Mouse (Mus musculus) heart, embryonic 13.5 days (tissue): ENCODE data around the gene Il27. TPM values are rescaled to one million over a fixed set of nuclear protein-coding genes. Genes with fewer than 3 reads are reported as not detected.
A peak's percentile ranks its signal among the peaks of the same experiment; 100 is the strongest.

Experiments used
- ATAC-seq: fragments of 200-750 bp; cut with Nextera tagmentation; 2 replicates; pipeline ENCODE4 v1.8.0; 2017; ENCODE audit warnings: moderate TSS enrichment; ENCODE audit not compliant: insufficient number of reproducible peaks, low FRiP score, low TSS enrichment; ENCODE audit errors: extremely low read depth
- H3K27ac ChIP-seq: fragments of 300-500 bp; sonication (generic); replicated peaks from 2 replicates; pipeline ENCODE4 v1.5.1; 2015; ENCODE audit warnings: moderate library complexity, mild to moderate bottlenecking, inconsistent platforms
- H3K27me3 ChIP-seq: fragments of 300-500 bp; sonication (generic); replicated peaks from 2 replicates; pipeline ENCODE4 v1.6.1; 2015; ENCODE audit warnings: mild to moderate bottlenecking, inconsistent platforms
- H3K36me3 ChIP-seq: fragments of 300-500 bp; sonication (generic); 2 replicates; pipeline ENCODE4 v1.6.1; 2015; ENCODE audit warnings: mild to moderate bottlenecking, inconsistent platforms
- H3K4me1 ChIP-seq: fragments of 300-500 bp; sonication (generic); 2 replicates; pipeline ENCODE4 v1.6.1; 2015; ENCODE audit warnings: inconsistent platforms
- H3K4me2 ChIP-seq: fragments of 300-500 bp; sonication (generic); 2 replicates; pipeline ENCODE4 v1.6.1; 2015; ENCODE audit warnings: inconsistent platforms, mild to moderate bottlenecking, moderate library complexity
- H3K4me3 ChIP-seq: fragments of 300-500 bp; sonication (generic); 2 replicates; pipeline ENCODE4 v1.5.1; 2015; ENCODE audit warnings: moderate library complexity, mild to moderate bottlenecking, inconsistent platforms
- H3K9ac ChIP-seq: fragments of 300-500 bp; sonication (generic); 2 replicates; pipeline ENCODE4 v1.6.1; 2015; ENCODE audit warnings: inconsistent platforms, mild to moderate bottlenecking, moderate library complexity
- H3K9me3 ChIP-seq: fragments of 300-500 bp; sonication (generic); 2 replicates; pipeline ENCODE4 v1.6.1; 2016; ENCODE audit warnings: inconsistent platforms
- WGBS: fragments of 180-500 bp; shearing (Covaris S2); methylation state at CpG from one replicate; pipeline ENCODE4 v1.1.7; 2015; ENCODE audit warnings: mixed read lengths; 5-methylcytosine and 5-hydroxymethylcytosine counted together
- polyA plus RNA-seq: library from polyadenylated mRNA; unstranded; fragments of >200 nt; fragmentation: Nextera tagmentation; extraction: Ambion mirVana; gene quantifications from 2 replicates; pipeline ENCODE4 v1.2.1, GENCODE M21; 2015

The Il27 gene
- polyA plus RNA-seq, 1 experiment from 2014 or later: not detected

GRCm38 (mm10) chr7:126625807-126626600, 31.3 kb upstream of the Il27 start:
- Histone ChIP-seq H3K9ac (no peak overlapping the region), H3K36me3 (no peaks in the 10 kb centered on the region), H3K4me1 (peaks cover 32% of the 10 kb centered on the region), H3K4me3 (no peak overlapping the region), H3K27ac (0 out of 2 replicates have a peak overlapping the region, but pooled peaks have one; percentile 25), H3K4me2 (peak overlapping the region; percentile 12; the same call in 1 of the 2 replicates), H3K9me3 (no peaks in the 10 kb centered on the region), H3K27me3 (0 out of 2 replicates have a peak, but pooled peaks cover 3% of the 10 kb centered on the region)
- no peak for ATAC-seq
- WGBS: 77% methylated on average over 3 of the region's 3 CpGs

- no peaks in the 10 kb centered on the region for H3K9me3 ChIP-seq
- H3K36me3 ChIP-seq: no peaks in the 10 kb centered on the region
- peak overlapping the region; percentile 12 for H3K4me2 ChIP-seq
- no peak for ATAC-seq
- H3K4me1 ChIP-seq: peaks cover 32% of the 10 kb centered on the region
- 0 out of 2 replicates have a peak, but pooled peaks cover 3% of the 10 kb centered on the region for H3K27me3 ChIP-seq
- WGBS: 40% methylated on average over 6 of the region's 6 CpGs
- H3K27ac ChIP-seq: 0 out of 2 replicates have a peak overlapping the region, but pooled peaks have one; percentile 25
- H3K9ac ChIP-seq: no peak overlapping the region
- H3K4me3 ChIP-seq: 0 out of 2 replicates have a peak overlapping the region, but pooled peaks have one; percentile 1
Observed at GRCm38 (mm10) chr7:126625369-126625768, 30.6 kb upstream of the Il27 start.

- peak overlapping the region; percentile 12 for H3K4me2 ChIP-seq
- no peaks in the 10 kb centered on the region for H3K36me3 ChIP-seq
- H3K9ac ChIP-seq: peak overlapping the region; percentile 19; the same call in 1 of the 2 replicates
- 47% methylated on average over 16 of the region's 16 CpGs for WGBS
- ATAC-seq: no peak
- 0 out of 2 replicates have a peak, but pooled peaks cover 3% of the 10 kb centered on the region for H3K27me3 ChIP-seq
- no peaks in the 10 kb centered on the region for H3K9me3 ChIP-seq
- peaks cover 32% of the 10 kb centered on the region for H3K4me1 ChIP-seq
- H3K27ac ChIP-seq: no peak overlapping the region
- peak overlapping the region; percentile 13; the same call in 1 of the 2 replicates for H3K4me3 ChIP-seq
Observed at GRCm38 (mm10) chr7:126624774-126625173, 30.0 kb upstream of the Il27 start.

GRCm38 (mm10) chr7:126623381-126623780, 28.6 kb upstream of the Il27 start:
- Histone ChIP-seq H3K4me3 (no peak overlapping the region), H3K9me3 (no peaks in the 10 kb centered on the region), H3K27me3 (0 out of 2 replicates have a peak, but pooled peaks cover 3% of the 10 kb centered on the region), H3K4me1 (peaks cover 32% of the 10 kb centered on the region), H3K4me2 (no peak overlapping the region), H3K9ac (no peak overlapping the region), H3K36me3 (no peaks in the 10 kb centered on the region), H3K27ac (no peak overlapping the region)
- no peak for ATAC-seq
- 61% methylated on average over 1 of the region's 1 CpGs for WGBS

GRCm38 (mm10) chr7:126621452-126622359, 27.0 kb upstream of the Il27 start:
- Histone ChIP-seq H3K27ac (peak overlapping the region; percentile 41; the same call in 1 of the 2 replicates), H3K4me3 (no peak overlapping the region), H3K27me3 (0 out of 2 replicates have a peak, but pooled peaks cover 3% of the 10 kb centered on the region), H3K9ac (no peak overlapping the region), H3K36me3 (no peaks in the 10 kb centered on the region), H3K9me3 (no peaks in the 10 kb centered on the region), H3K4me2 (no peak overlapping the region), H3K4me1 (peaks cover 25% of the 10 kb centered on the region)
- 57% methylated on average over 9 of the region's 9 CpGs for WGBS
- ATAC-seq: no peak

- H3K9ac ChIP-seq: no peak overlapping the region
- H3K27me3 ChIP-seq: 0 out of 2 replicates have a peak, but pooled peaks cover 2% of the 10 kb centered on the region
- no peaks in the 10 kb centered on the region for H3K9me3 ChIP-seq
- H3K4me1 ChIP-seq: peaks cover 10% of the 10 kb centered on the region
- H3K27ac ChIP-seq: no peak overlapping the region
- no peak for ATAC-seq
- H3K36me3 ChIP-seq: no peaks in the 10 kb centered on the region
- H3K4me3 ChIP-seq: no peak overlapping the region
- H3K4me2 ChIP-seq: no peak overlapping the region
- WGBS: 70% methylated on average over 10 of the region's 10 CpGs
Observed at GRCm38 (mm10) chr7:126619559-126620275, 25.0 kb upstream of the Il27 start.

GRCm38 (mm10) chr7:126616707-126617106, 22.0 kb upstream of the Il27 start:
- H3K4me3 ChIP-seq: no peak overlapping the region
- no peak overlapping the region for H3K9ac ChIP-seq
- H3K9me3 ChIP-seq: peaks cover 5% of the 10 kb centered on the region; the same call in 1 of the 2 replicates
- WGBS: 60% methylated on average over 3 of the region's 3 CpGs
- H3K27ac ChIP-seq: no peak overlapping the region
- H3K36me3 ChIP-seq: no peaks in the 10 kb centered on the region
- no peak overlapping the region for H3K4me2 ChIP-seq
- peaks cover 2% of the 10 kb centered on the region for H3K4me1 ChIP-seq
- no peaks in the 10 kb centered on the region for H3K27me3 ChIP-seq
- no peak for ATAC-seq

- no peak overlapping the region for H3K9ac ChIP-seq
- H3K36me3 ChIP-seq: no peaks in the 10 kb centered on the region
- H3K27me3 ChIP-seq: no peaks in the 10 kb centered on the region
- H3K4me2 ChIP-seq: no peak overlapping the region
- H3K4me1 ChIP-seq: no peaks in the 10 kb centered on the region
- WGBS: 61% methylated on average over 3 of the region's 3 CpGs
- H3K27ac ChIP-seq: no peak overlapping the region
- no peak overlapping the region for H3K4me3 ChIP-seq
- H3K9me3 ChIP-seq: peaks cover 5% of the 10 kb centered on the region; the same call in 1 of the 2 replicates
- ATAC-seq: no peak
Observed at GRCm38 (mm10) chr7:126612736-126613135, 18.0 kb upstream of the Il27 start.

- Histone ChIP-seq H3K27ac (no peak overlapping the region), H3K9me3 (no peaks in the 10 kb centered on the region), H3K9ac (no peak overlapping the region), H3K27me3 (no peaks in the 10 kb centered on the region), H3K36me3 (no peaks in the 10 kb centered on the region), H3K4me3 (no peak overlapping the region), H3K4me2 (no peak overlapping the region), H3K4me1 (no peaks in the 10 kb centered on the region)
- 75% methylated on average over 5 of the region's 5 CpGs for WGBS
- ATAC-seq: no peak
Observed at GRCm38 (mm10) chr7:126607796-126608195, 13.1 kb upstream of the Il27 start.

GRCm38 (mm10) chr7:126607064-126607463, 12.3 kb upstream of the Il27 start:
- H3K4me2 ChIP-seq: no peak overlapping the region
- no peak overlapping the region for H3K27ac ChIP-seq
- H3K4me3 ChIP-seq: no peak overlapping the region
- no peak overlapping the region for H3K9ac ChIP-seq
- ATAC-seq: no peak
- H3K27me3 ChIP-seq: no peaks in the 10 kb centered on the region
- H3K36me3 ChIP-seq: no peaks in the 10 kb centered on the region
- H3K4me1 ChIP-seq: no peaks in the 10 kb centered on the region
- no peaks in the 10 kb centered on the region for H3K9me3 ChIP-seq
- WGBS: 83% methylated on average over 3 of the region's 3 CpGs
